Mouse (Mus musculus) ES-E14 (cell line): Measurements from ENCODE around the gene Fam8a1. TPM values are rescaled to one million over a fixed set of nuclear protein-coding genes. Genes with fewer than 3 reads are reported as not detected.

Experiments used
- DNase-seq: peaks from one replicate; pipeline ENCODE4 v3.0.0-alpha.2; 2013; ENCODE audit warnings: low read depth, low spot score
- H3K27ac ChIP-seq: 2 replicates; pipeline ENCODE4 v1.5.1; 2012; ENCODE audit warnings: low read depth, mild to moderate bottlenecking, low read length, moderate library complexity, mixed read lengths; ENCODE audit not compliant: poor library complexity, insufficient read depth, severe bottlenecking
- H3K36me3 ChIP-seq: 2 replicates; pipeline ENCODE4 v1.6.1; 2012; ENCODE audit warnings: mild to moderate bottlenecking, low read length, moderate library complexity, mixed read lengths; ENCODE audit not compliant: control insufficient read depth, poor library complexity, insufficient read depth, severe bottlenecking
- H3K4me1 ChIP-seq, 2 experiments: fragments of 150-350 bp in 1 of 2; sonication (generic) in 1 of 2; 2 replicates each; pipeline ENCODE4 v1.6.1; 2012; ENCODE audit warnings: low read length in 2 of 2, mild to moderate bottlenecking in 1 of 2, mixed read lengths in 1 of 2; ENCODE audit not compliant: control insufficient read depth in 2 of 2, insufficient read depth in 2 of 2, poor library complexity in 1 of 2
- H3K4me3 ChIP-seq, 2 experiments: fragments of 150-350 bp in 1 of 2; sonication (generic) in 1 of 2; 2 replicates each; pipeline ENCODE4 v1.5.1; 2012; ENCODE audit warnings: low read length in 2 of 2, low read depth in 1 of 2, mild to moderate bottlenecking in 1 of 2, mixed read lengths in 1 of 2; ENCODE audit not compliant: insufficient read depth in 1 of 2, poor library complexity in 1 of 2, severe bottlenecking in 1 of 2
- H3K9ac ChIP-seq: 2 replicates; pipeline ENCODE4 v1.6.1; 2012; ENCODE audit warnings: low read depth, mild to moderate bottlenecking, low read length, mixed read lengths; ENCODE audit not compliant: poor library complexity, insufficient read depth, severe bottlenecking
- H3K9me3 ChIP-seq: fragments of 150-350 bp; sonication (generic); 2 replicates; pipeline ENCODE4 v1.6.1; 2012; ENCODE audit warnings: low read depth, mild to moderate bottlenecking, low read length; ENCODE audit not compliant: control insufficient read depth, insufficient read depth
- CHD2 ChIP-seq: IDR thresholded peaks from 2 replicates; pipeline ENCODE4 v1.6.1; 2014; ENCODE audit warnings: mild to moderate bottlenecking, low read depth, low read length, inconsistent platforms
- HCFC1 ChIP-seq: IDR thresholded peaks from 2 replicates; pipeline ENCODE4 v1.6.1; 2012; ENCODE audit warnings: low read length, inconsistent platforms, borderline replicate concordance; ENCODE audit not compliant: insufficient read depth
- MAFK ChIP-seq: IDR thresholded peaks from 2 replicates; pipeline ENCODE4 v1.6.1; 2014; ENCODE audit warnings: mild to moderate bottlenecking, low read depth, low read length, inconsistent platforms; ENCODE audit not compliant: insufficient read depth
- ZC3H11A ChIP-seq: IDR thresholded peaks from 2 replicates; pipeline ENCODE4 v1.6.1; 2012; ENCODE audit warnings: low read depth, mild to moderate bottlenecking, inconsistent platforms, low read length, borderline replicate concordance
- ZNF384 ChIP-seq: IDR thresholded peaks from 2 replicates; pipeline ENCODE4 v1.6.1; 2012; ENCODE audit warnings: low read depth, low read length, inconsistent platforms
- in situ Hi-C, 2 experiments: fragments of 600-800 bp; cut with MboI; formaldehyde crosslinking; loops; one replicate each; pipeline ENCODE4 v1.15.1; 2025; ENCODE audit warnings: low sequenced_read_pairs in 2 of 2, inconsistent platforms in 1 of 2; ENCODE audit not compliant: unreplicated experiment in 2 of 2
- total RNA-seq: library from RNA; depleted of rRNA; stranded (reverse); fragments of 300-350 nt; gene quantifications from 2 replicates; pipeline ENCODE4 v1.2.3, GENCODE M21; 2012

The Fam8a1 gene
- total RNA-seq, 1 experiment = 32.0 TPM

DNA sequence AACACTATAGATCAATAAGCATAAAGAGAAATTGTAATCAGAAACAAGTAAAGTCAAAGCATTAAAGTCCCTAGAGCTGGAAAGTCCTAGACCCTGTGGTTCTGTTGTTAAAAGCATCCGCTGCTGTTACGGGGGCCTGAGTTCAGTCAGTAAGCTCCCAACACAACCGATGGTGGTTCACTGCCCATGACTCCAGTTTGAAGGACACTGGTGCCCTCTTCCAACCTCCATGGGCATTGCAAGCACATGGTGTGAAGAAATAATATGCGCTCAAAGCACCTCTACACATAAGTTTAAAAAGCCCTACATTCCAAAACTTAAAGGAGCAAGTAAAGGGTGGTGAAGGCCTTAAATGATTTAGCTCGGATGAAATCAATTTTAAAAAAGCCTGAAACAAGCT, 33.8 kb downstream of the Fam8a1 start:
- no peak overlapping the region for H3K9ac ChIP-seq
- no peaks in the 10 kb centered on the region; the same call in 1 of the 2 replicates for H3K36me3 ChIP-seq
- in situ Hi-C loops = no loop called here
- peaks cover 0 to 4% of the 10 kb centered on the region in 2 experiments; a peak in 1 of 4 replicates for H3K4me1 ChIP-seq
- DNase-seq = no peak
- no peak overlapping the region for H3K4me3 ChIP-seq
- TF ChIP-seq HCFC1 (no peak), ZC3H11A (no peak), MAFK (no peak), ZNF384 (no peak), CHD2 (no peak)
- H3K27ac ChIP-seq = no peak overlapping the region
- no peaks in the 10 kb centered on the region for H3K9me3 ChIP-seq

DNA sequence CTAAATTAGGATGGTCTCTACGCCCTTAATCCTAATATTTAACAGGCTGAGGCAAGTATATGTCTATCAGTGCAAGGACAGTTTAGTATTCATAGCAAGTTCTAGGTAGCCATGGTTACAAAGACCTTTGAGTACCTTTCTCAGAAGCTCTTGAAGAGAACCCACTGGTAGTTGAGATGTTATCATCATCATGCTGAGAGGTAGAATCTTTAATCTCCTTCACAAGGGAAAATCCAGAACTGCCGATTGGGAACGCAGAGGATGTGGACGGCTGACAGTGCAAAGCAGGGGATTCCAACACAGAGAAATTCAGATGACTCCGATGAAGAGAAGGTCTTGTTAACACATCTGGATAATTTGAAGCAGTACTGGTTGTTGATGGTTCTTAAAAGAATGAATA, 44.2 kb downstream of the Fam8a1 start:
- in situ Hi-C loops = no loop called here

DNA sequence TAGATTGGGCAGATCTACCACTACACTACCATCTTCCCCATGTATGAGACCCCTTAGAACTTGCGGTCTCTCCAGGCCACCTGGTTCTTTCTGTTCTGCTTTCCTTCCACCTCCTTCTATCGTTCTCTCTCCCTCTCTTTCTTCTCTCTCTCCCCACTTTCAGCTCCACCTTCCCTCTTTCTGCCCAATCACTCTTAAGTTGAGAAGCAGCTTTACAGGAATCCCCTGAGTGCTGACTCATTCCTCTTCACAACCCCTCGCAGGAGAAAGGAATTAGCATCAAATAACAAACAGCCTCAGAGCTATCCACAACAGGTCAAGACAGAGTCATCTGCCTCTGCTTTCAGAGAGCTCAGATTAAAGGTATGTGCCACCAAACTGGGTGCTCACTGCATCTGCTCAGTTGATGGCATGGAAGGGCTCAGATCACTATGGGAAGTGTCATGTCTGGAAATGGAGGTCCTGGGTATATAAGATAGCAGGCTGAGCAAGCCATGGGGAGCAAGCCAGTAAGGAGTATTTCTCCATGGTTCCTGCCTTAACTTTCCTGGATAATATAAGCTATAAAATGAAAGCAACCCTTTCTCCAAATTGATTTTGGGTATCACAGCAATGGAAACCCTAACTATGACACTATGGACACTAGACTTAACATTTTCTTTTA, 46.8 kb downstream of the Fam8a1 start:
- Histone ChIP-seq H3K9me3 (no peaks in the 10 kb centered on the region), H3K9ac (no peak overlapping the region; the same call in 1 of the 2 replicates), H3K27ac (peak overlapping the region; percentile 63; the same call in 1 of the 2 replicates), H3K4me1 (peaks cover 7 to 11% of the 10 kb centered on the region in 2 experiments), H3K36me3 (peaks cover 9% of the 10 kb centered on the region; the same call in 1 of the 2 replicates), H3K4me3 (no peak overlapping the region)
- in situ Hi-C loops = no loop called here
- TF ChIP-seq CHD2 = no peak
- TF ChIP-seq MAFK = peak; percentile 83
- no peak for DNase-seq

More for the DNA sequence above, 44.2 kb downstream of the Fam8a1 start:
- DNase-seq = no peak
- Histone ChIP-seq H3K36me3 (peaks cover 14% of the 10 kb centered on the region), H3K9me3 (no peaks in the 10 kb centered on the region), H3K27ac (no peak overlapping the region), H3K4me1 (peaks cover 7 to 9% of the 10 kb centered on the region in 2 experiments), H3K9ac (no peak overlapping the region), H3K4me3 (no peak overlapping the region)
- TF ChIP-seq HCFC1 (no peak), CHD2 (no peak), ZNF384 (no peak), MAFK (no peak), ZC3H11A (no peak)

DNA sequence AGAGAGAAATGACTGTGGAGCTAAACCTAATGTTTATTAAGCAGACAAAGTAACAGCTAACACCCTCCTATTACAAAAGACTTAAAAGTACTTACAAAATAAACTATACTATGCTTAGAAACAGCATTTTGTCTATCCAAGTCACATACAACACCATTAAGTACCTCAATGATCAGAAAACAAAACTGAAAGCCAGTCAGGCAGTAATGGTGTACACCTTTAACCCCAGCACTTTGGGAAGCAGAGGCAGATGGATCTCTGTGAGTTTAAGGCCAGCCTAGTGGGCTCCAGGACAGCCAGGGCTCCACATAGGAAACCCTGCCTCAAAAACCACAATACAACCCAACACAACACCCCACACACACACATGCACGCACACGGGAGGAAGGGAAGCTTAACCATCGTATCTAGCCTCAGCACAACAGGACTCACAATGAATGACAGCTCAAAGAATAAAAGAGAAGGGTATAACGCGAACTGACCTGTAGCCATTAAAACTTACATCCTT, 49.6 kb downstream of the Fam8a1 start:
- Histone ChIP-seq H3K9ac (no peak overlapping the region), H3K4me1 (peaks cover 10 to 11% of the 10 kb centered on the region in 2 experiments), H3K9me3 (no peaks in the 10 kb centered on the region), H3K27ac (no peak overlapping the region), H3K36me3 (peaks cover 2% of the 10 kb centered on the region; the same call in 1 of the 2 replicates), H3K4me3 (no peak overlapping the region)
- in situ Hi-C loops = no loop called here
- TF ChIP-seq HCFC1 = no peak
- no peak for TF ChIP-seq ZNF384
- TF ChIP-seq CHD2 = no peak
- TF ChIP-seq MAFK = no peak
- TF ChIP-seq ZC3H11A = no peak
- DNase-seq = no peak
